Mouse (Mus musculus) testis, adult 2 months (tissue): Measurements from ENCODE around the gene Wdr48. TPM values are rescaled to one million over a fixed set of nuclear protein-coding genes. Genes with fewer than 3 reads are reported as not detected.

Experiments used
- H3K27ac ChIP-seq: fragments of 200-500 bp; 2 replicates; pipeline ENCODE4 v1.5.1; 2012; ENCODE audit warnings: low read depth, low read length; ENCODE audit not compliant: control insufficient read depth, insufficient read depth
- H3K27me3 ChIP-seq: fragments of 200-500 bp; 2 replicates; pipeline ENCODE4 v1.6.1; 2012; ENCODE audit warnings: mild to moderate bottlenecking, low read length, moderate library complexity; ENCODE audit not compliant: control insufficient read depth, insufficient read depth
- H3K36me3 ChIP-seq: fragments of 200-500 bp; 2 replicates; pipeline ENCODE4 v1.6.1; 2012; ENCODE audit warnings: mild to moderate bottlenecking, low read length; ENCODE audit not compliant: control insufficient read depth, insufficient read depth
- H3K4me1 ChIP-seq: fragments of 200-500 bp; 2 replicates; pipeline ENCODE4 v1.6.1; 2012; ENCODE audit warnings: low read length; ENCODE audit not compliant: control insufficient read depth, insufficient read depth
- H3K4me3 ChIP-seq: fragments of 200-500 bp; 2 replicates; pipeline ENCODE4 v1.5.1; 2012; ENCODE audit warnings: low read depth, mild to moderate bottlenecking, low read length, moderate library complexity, mixed read lengths; ENCODE audit not compliant: control insufficient read depth
- CTCF ChIP-seq: fragments of 200-500 bp; IDR thresholded peaks from 2 replicates; pipeline ENCODE4 v1.5.1; 2012; ENCODE audit warnings: low read depth, mild to moderate bottlenecking, inconsistent platforms, low read length, moderate library complexity; ENCODE audit not compliant: control insufficient read depth, insufficient read depth, insufficient replicate concordance
- POLR2A ChIP-seq: fragments of 200-500 bp; IDR thresholded peaks from 2 replicates; pipeline ENCODE4 v1.6.1; 2012; ENCODE audit warnings: low read depth, mild to moderate bottlenecking, inconsistent platforms, low read length, moderate library complexity; ENCODE audit not compliant: control insufficient read depth
- polyA plus RNA-seq: library from polyadenylated mRNA; depleted of rRNA; stranded (reverse); fragments of >200 nt; gene quantifications from 2 replicates; pipeline ENCODE4 v1.2.3, GENCODE M21; 2012; rRNA removed

The Wdr48 gene
- polyA plus RNA-seq: 346 and 472 TPM in 2 replicates

DNA sequence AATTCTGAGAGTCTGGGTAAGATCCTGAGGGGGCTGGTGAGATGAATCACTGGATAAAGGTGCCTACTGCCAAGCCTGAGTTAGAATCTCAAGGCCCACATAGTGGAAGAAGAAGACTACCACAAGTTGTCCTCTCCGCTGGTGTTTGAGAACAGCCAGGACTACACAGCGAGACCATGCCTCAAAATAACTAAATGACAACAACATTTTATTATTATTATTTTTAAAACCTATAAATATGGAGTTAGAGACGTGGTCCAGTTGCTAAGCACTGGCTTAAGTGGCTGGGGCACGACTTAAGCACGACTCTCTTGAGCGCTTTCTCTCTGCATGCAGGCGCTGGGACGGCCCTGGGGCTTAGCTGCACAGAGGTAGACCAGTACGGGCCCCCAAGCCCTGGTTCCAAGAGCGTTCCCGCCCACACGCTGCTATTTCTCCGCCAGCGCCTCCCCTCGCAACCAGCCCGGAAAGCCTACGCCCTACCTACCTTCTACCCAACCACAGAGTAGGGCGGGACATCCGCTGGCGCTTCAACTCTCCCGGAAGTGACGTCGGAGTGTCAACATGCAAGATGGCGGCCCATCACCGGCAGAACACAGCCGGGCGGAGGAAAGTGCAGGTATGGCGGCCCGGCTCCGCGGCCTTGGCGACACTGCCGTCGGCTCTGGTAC is at the start of gene Wdr48:
Gene Wdr48 (plus strand): TSS at position 540 of the 671 bp plus-strand sequence.
- peak within 1 kb of the TSS; percentile 97 for H3K27ac ChIP-seq
- H3K4me3 ChIP-seq: peak within 1 kb of the TSS; percentile 98
- peaks cover 4% of the 10 kb centered on the region; the same call in 1 of the 2 replicates for H3K36me3 ChIP-seq
- peaks cover 8% of the 10 kb centered on the region; the same call in 1 of the 2 replicates for H3K4me1 ChIP-seq
- TF ChIP-seq POLR2A (peak; percentile 93), CTCF (no peak)
- H3K27me3 ChIP-seq: no peaks in the 10 kb centered on the region

DNA sequence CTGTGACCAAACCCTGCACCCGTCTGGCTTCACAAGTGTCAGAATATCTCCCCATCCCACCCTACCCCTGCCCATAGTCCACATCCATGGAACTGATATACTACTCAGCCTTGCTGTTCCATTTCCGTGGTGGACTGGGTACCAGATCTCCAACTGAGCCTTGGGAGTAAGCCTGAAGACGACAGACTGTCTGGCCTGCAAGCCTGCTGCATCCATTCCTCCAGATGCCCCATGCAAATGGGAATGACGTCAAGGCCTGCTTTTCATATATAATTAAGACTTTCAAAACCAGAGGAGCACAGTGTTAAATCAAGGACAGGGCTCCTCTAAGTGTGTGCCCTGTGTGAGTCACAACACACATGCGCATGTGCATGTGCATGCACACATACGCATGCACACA is 47.5 kb upstream of the Wdr48 start:
- no peaks in the 10 kb centered on the region for H3K36me3 ChIP-seq
- no peak overlapping the region for H3K27ac ChIP-seq
- H3K27me3 ChIP-seq: no peaks in the 10 kb centered on the region
- H3K4me3 ChIP-seq: no peak overlapping the region
- no peaks in the 10 kb centered on the region for H3K4me1 ChIP-seq
- TF ChIP-seq CTCF: no peak
- TF ChIP-seq POLR2A: no peak

DNA sequence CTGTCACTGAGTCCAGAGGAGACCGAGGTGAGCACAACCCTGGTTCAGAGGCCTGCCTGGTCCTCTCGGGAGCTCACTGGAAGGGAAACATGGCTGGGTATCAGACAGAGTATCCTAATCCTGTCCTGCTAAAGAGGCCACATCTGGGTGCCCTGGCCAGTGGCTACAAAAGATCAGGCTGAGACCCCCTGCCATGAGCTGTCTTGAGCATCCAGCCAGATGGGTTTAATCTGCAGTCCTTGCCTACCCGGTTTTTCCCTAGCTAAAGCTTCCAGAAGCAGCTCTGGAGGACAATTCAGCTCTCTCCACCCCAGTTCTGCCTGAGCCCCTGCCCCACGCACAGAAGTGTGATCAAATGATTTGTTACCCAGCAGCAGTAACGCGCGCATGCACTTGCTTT is 46.0 kb upstream of the Wdr48 start:
- Histone ChIP-seq H3K27me3 (no peaks in the 10 kb centered on the region), H3K36me3 (no peaks in the 10 kb centered on the region), H3K4me3 (no peak overlapping the region), H3K4me1 (no peaks in the 10 kb centered on the region), H3K27ac (no peak overlapping the region)
- TF ChIP-seq POLR2A (no peak), CTCF (no peak)

DNA sequence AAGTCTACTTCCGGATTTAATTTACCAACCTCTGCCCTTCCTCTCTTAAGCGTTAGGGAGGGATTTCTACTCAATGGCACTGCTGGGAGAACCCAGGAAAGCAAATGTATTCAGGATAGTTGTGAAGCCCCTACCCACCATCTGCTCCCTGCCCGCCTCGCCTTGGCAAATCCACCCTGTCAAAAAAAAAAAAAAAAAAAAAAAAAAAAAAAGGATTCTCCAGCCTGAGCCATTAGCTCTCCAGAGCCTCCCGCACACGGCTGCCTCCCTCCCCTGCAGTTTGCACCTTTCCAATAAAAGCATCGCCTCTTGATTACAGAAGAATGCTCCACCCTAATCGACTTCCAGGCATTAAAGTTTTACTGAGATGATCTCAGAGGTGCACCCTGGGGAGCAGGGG is 45.5 kb upstream of the Wdr48 start:
- no peaks in the 10 kb centered on the region for H3K36me3 ChIP-seq
- H3K27me3 ChIP-seq: no peaks in the 10 kb centered on the region
- no peak for TF ChIP-seq CTCF
- TF ChIP-seq POLR2A: no peak
- H3K4me3 ChIP-seq: no peak overlapping the region
- H3K4me1 ChIP-seq: no peaks in the 10 kb centered on the region
- H3K27ac ChIP-seq: no peak overlapping the region

DNA sequence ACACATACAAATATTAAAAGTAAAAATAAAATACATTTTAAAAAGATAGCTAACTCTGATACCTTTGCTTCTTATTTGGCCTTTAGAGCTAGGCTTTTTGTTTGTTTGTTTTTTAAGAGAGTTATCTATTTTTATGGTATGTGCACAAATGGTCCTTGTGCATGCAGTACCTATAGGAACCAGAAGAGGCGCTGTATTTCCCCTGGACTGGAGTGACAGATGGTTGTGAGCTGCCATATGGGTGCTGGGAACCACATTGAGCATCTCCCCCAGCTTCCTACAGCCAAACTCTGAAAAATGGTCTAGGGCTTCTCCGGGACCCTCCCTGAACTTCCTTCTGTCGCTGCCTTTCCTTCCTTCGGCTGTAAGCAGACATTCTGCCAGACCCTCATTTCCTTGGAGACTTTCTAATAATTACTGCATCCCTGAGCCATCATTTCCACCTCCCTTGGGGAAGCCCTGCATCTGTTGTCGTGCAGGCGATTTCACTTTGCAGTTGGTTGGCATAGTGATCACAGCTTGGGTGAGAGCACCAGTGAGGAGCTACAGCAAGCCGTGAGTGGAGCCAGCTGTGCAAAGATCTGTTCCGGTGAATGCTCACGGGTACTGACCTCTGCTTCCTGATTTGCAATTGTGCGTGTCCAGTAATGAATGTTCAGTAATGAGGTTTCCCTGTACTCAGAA is 42.2 kb upstream of the Wdr48 start:
- H3K4me1 ChIP-seq: no peaks in the 10 kb centered on the region
- H3K27ac ChIP-seq: no peak overlapping the region
- no peaks in the 10 kb centered on the region for H3K27me3 ChIP-seq
- TF ChIP-seq CTCF: no peak
- no peak for TF ChIP-seq POLR2A
- no peaks in the 10 kb centered on the region for H3K36me3 ChIP-seq
- no peak overlapping the region for H3K4me3 ChIP-seq

DNA sequence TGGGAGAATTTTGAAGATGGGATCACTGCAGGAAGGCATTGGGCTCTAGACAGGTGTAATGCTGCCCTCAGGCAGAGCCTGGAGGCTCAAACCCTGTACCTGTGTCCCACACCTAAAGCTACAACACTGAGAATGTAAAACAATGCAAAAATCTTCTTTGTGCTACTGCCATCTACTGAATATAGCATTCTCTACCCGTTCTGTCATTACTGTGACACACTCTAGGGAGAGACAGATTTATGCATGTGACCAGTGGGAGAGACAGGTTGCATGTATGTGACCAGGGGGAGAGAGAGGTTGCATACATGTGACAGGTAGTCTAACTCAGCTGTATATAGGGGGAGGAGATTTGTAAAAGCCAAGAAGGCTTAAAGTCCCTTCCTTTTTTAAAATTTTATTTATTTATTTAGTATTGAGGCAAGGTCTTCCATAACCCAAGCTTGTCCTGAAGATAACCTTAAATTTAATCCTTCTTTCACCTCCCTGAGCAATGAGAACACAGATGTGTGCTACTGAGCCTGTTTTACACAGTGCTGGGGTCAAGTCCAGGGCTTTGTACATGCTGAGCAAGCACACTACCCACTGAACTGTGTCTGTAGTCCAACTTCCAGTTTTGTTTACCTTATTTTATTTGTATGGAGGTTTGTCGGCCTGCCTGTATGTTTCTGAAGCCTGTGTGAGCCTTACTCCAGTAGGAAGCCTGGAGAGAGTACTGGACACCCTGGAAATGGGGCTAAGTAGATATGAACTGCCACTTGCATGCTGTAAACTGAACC is 41.4 kb upstream of the Wdr48 start:
- Histone ChIP-seq H3K4me3 (no peak overlapping the region), H3K27me3 (no peaks in the 10 kb centered on the region), H3K27ac (no peak overlapping the region), H3K36me3 (no peaks in the 10 kb centered on the region), H3K4me1 (no peaks in the 10 kb centered on the region)
- TF ChIP-seq POLR2A (no peak), CTCF (no peak)

DNA sequence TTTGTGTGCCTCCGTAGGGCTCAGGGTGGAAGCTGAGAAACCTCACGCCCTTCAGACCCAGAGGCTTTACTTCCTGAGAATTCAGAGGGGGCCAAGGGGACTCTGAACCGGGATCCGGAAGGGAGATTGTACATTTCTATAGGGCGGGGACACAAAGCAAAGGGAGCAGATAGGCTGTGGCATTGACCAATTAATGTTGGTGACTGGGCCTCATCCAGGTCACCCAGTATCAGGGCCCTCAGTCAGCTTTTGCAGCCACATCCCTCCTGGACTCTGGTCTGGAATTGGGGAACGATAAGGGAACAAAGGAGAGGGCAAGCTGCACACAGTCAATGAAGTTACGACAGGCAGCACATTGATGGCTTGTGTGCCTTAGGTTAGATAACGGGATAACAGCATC is 40.5 kb upstream of the Wdr48 start:
- Histone ChIP-seq H3K4me3 (no peak overlapping the region), H3K27ac (no peak overlapping the region), H3K27me3 (no peaks in the 10 kb centered on the region), H3K4me1 (no peaks in the 10 kb centered on the region), H3K36me3 (no peaks in the 10 kb centered on the region)
- TF ChIP-seq POLR2A (no peak), CTCF (no peak)
